Mouse (Mus musculus): ENCODE data around the gene Mrpl51. TPM values are rescaled to one million over a fixed set of nuclear protein-coding genes. Genes with fewer than 3 reads are reported as not detected.

The Mrpl51 gene
- polyA plus RNA-seq, 1 experiment from 2014 or later: 202 TPM

DNA sequence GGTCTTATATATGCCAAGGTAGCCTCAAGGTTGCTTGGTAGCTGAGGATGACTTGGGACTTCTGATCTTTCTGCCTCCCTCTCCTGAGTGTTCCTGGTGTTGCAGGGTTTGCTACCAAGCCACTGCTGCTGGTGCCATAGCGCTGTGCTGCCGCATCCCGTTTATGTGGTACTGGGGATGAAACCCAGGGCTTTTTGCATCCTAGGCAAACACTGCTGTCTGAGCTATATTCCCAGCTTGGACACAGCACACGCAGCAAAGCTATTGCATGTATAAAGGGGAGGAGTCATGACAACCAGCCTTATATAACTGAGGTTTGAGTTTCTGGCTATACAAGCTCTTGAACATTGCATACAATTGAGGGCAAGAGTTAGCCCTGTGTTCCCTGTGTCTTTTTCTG lies 45.8 kb downstream of the Mrpl51 start:
- Histone ChIP-seq H3K36me3 (ENCODE audit: control insufficient read depth, insufficient read depth, low read length) (no peaks in the 10 kb centered on the region), H3K27me3 (ENCODE audit: control insufficient read depth, insufficient read depth, low read length) (no peaks in the 10 kb centered on the region), H3K9me3 (ENCODE audit: control insufficient read depth, low read depth, low read length) (no peaks in the 10 kb centered on the region), H3K9ac (replicated peaks; ENCODE audit: low read depth, low read length) (no peak overlapping the region), H3K4me2 (replicated peaks; ENCODE audit: low read depth, low read length) (no peak overlapping the region), H3K4me3 (ENCODE audit: low read depth, low read length) (no peak overlapping the region), H3K4me1 (ENCODE audit: control insufficient read depth, insufficient read depth, low read length) (no peaks in the 10 kb centered on the region), H3K27ac (ENCODE audit: low read length) (no peak overlapping the region)
- WGBS: 84% methylated on average over 4 of the region's 4 CpGs
- no peak for ATAC-seq (ENCODE audit: insufficient number of reproducible peaks, insufficient read depth, low FRiP score, low read depth)

DNA sequence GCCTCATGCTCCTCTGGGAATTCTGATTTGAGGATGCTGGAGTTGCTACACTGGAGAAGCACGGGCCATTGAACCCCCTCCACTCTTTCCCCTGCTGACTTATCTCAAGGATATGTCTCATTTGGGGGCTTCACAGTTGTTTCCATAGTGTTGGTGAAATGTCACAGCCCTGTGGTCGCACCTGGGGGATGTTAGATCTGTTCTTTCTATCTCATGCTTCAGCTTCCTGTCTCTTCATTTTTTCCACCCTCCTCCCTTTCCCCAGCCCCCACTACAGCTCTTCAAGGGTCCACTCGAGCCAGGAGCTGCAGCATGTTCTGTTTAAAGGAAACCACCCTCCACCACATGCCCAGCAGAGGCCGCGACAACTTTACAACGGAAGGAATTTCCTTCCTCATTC lies 46.8 kb downstream of the Mrpl51 start:
- H3K4me1 ChIP-seq (ENCODE audit: control insufficient read depth, insufficient read depth, low read length): no peaks in the 10 kb centered on the region
- H3K27me3 ChIP-seq (ENCODE audit: control insufficient read depth, insufficient read depth, low read length): no peaks in the 10 kb centered on the region
- H3K4me3 ChIP-seq (ENCODE audit: low read depth, low read length): no peak overlapping the region
- no peak overlapping the region for H3K27ac ChIP-seq (ENCODE audit: low read length)
- no peaks in the 10 kb centered on the region for H3K36me3 ChIP-seq (ENCODE audit: control insufficient read depth, insufficient read depth, low read length)
- ATAC-seq (ENCODE audit: insufficient number of reproducible peaks, insufficient read depth, low FRiP score, low read depth): no peak
- no peak overlapping the region for H3K9ac ChIP-seq (replicated peaks; ENCODE audit: low read depth, low read length)
- no peaks in the 10 kb centered on the region for H3K9me3 ChIP-seq (ENCODE audit: control insufficient read depth, low read depth, low read length)
- WGBS: 54% methylated on average over 6 of the region's 6 CpGs
- no peak overlapping the region for H3K4me2 ChIP-seq (replicated peaks; ENCODE audit: low read depth, low read length)

DNA sequence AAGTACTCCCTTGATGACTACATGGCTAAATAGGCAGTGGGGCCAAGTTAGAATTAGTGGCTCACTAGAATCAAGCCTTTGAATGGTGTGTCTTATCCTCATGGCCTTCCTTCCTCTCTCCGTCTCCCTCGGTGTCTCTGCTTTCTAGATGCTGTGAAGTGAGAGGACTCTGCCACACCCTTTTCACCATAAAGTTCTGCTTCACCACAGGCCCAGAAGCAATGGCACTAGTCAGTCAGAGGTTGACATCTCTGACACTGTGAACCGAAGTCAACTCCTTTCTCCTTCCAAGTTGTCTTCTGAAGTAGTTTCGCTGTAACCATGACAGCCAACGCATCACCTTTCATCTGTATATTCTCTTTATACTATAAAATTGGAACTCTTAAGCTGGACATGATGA lies 47.9 kb downstream of the Mrpl51 start:
- ATAC-seq (ENCODE audit: insufficient number of reproducible peaks, insufficient read depth, low FRiP score, low read depth): no peak
- no peaks in the 10 kb centered on the region for H3K9me3 ChIP-seq (ENCODE audit: control insufficient read depth, low read depth, low read length)
- 97% methylated on average over 5 of the region's 5 CpGs for WGBS

DNA sequence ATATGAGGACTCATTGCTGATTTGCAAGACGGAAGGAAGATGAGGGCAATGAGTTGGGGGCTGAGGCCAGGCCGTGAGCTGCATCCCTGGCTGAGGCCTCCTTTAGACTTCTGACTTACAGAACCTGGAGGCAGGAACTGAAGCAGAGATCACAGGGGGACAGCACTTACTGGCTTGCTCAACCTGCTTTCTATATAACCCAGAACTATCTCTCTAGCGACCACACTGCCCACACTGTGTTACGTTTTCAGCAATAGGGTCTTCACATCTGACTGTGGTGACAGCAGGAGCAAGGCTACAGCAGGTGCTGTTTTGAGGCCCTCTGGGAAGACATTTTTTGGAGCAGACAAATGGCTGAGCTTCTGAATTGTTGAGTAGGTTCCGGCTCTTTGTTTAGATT lies 49.0 kb downstream of the Mrpl51 start:
- Histone ChIP-seq H3K9me3 (ENCODE audit: control insufficient read depth, low read depth, low read length) (no peaks in the 10 kb centered on the region), H3K27me3 (ENCODE audit: control insufficient read depth, insufficient read depth, low read length) (no peaks in the 10 kb centered on the region), H3K4me2 (replicated peaks; ENCODE audit: low read depth, low read length) (no peak overlapping the region), H3K36me3 (ENCODE audit: control insufficient read depth, insufficient read depth, low read length) (no peaks in the 10 kb centered on the region), H3K4me3 (ENCODE audit: low read depth, low read length) (no peak overlapping the region), H3K27ac (ENCODE audit: low read length) (no peak overlapping the region), H3K4me1 (ENCODE audit: control insufficient read depth, insufficient read depth, low read length) (no peaks in the 10 kb centered on the region), H3K9ac (replicated peaks; ENCODE audit: low read depth, low read length) (no peak overlapping the region)
- WGBS: 82% methylated on average over 5 of the region's 5 CpGs
- no peak for ATAC-seq (ENCODE audit: insufficient number of reproducible peaks, insufficient read depth, low FRiP score, low read depth)

More for the DNA sequence above, 47.9 kb downstream of the Mrpl51 start:
- H3K4me1 ChIP-seq (ENCODE audit: control insufficient read depth, insufficient read depth, low read length): no peaks in the 10 kb centered on the region
- no peak overlapping the region for H3K9ac ChIP-seq (replicated peaks; ENCODE audit: low read depth, low read length)
- H3K4me2 ChIP-seq (replicated peaks; ENCODE audit: low read depth, low read length): no peak overlapping the region
- no peak overlapping the region for H3K27ac ChIP-seq (ENCODE audit: low read length)
- no peaks in the 10 kb centered on the region for H3K36me3 ChIP-seq (ENCODE audit: control insufficient read depth, insufficient read depth, low read length)
- no peak overlapping the region for H3K4me3 ChIP-seq (ENCODE audit: low read depth, low read length)
- no peaks in the 10 kb centered on the region for H3K27me3 ChIP-seq (ENCODE audit: control insufficient read depth, insufficient read depth, low read length)

DNA sequence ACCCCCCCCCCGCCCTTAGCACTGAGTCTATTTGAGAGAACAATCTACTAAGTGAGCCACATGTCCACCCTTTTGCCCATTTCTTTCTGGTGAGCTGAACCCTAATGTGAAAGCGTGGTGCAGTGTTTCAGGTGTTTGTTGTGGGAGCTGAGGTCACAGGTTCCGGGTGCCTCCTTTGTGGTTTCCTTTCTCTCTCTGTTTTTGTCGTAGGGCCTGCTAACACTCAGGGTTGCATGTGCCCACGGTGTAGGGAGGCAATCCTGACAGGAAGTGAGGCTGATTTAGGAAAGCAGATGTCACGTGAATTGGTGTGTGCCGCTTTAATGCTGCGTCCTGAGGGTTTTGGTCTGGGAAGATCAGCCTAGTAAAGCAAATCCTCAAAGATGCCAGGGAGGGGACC lies 50.0 kb downstream of the Mrpl51 start:
- Histone ChIP-seq H3K27me3 (ENCODE audit: control insufficient read depth, insufficient read depth, low read length) (no peaks in the 10 kb centered on the region), H3K4me2 (replicated peaks; ENCODE audit: low read depth, low read length) (no peak overlapping the region), H3K9me3 (ENCODE audit: control insufficient read depth, low read depth, low read length) (no peaks in the 10 kb centered on the region), H3K9ac (replicated peaks; ENCODE audit: low read depth, low read length) (no peak overlapping the region), H3K4me1 (ENCODE audit: control insufficient read depth, insufficient read depth, low read length) (no peaks in the 10 kb centered on the region), H3K4me3 (ENCODE audit: low read depth, low read length) (no peak overlapping the region), H3K36me3 (ENCODE audit: control insufficient read depth, insufficient read depth, low read length) (no peaks in the 10 kb centered on the region), H3K27ac (ENCODE audit: low read length) (no peak overlapping the region)
- WGBS: 79% methylated on average over 8 of the region's 8 CpGs
- no peak for ATAC-seq (ENCODE audit: insufficient number of reproducible peaks, insufficient read depth, low FRiP score, low read depth)

DNA sequence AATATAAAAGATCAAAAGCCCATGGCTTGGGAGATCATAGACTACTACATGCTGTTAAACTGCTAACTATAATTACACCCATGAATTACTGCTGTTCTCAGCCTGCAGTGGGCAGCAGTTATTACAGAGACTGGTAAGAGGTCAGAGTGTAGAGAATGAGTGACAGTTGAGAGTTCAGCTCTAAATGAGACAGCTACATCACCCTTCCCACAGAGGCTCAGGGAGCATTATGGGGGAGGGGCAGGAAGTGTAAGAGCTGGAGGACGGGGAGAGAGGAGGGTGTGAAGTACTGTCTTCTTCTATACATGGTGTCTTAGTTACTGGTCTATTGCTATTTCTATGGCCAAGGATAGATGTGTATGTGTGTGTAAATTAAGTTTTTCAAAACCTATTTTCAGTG lies 53.0 kb downstream of the Mrpl51 start:
- no peak overlapping the region for H3K27ac ChIP-seq (ENCODE audit: low read length)
- no peak overlapping the region for H3K9ac ChIP-seq (replicated peaks; ENCODE audit: low read depth, low read length)
- H3K4me2 ChIP-seq (replicated peaks; ENCODE audit: low read depth, low read length): no peak overlapping the region
- ATAC-seq (ENCODE audit: insufficient number of reproducible peaks, insufficient read depth, low FRiP score, low read depth): no peak
- H3K4me3 ChIP-seq (ENCODE audit: low read depth, low read length): no peak overlapping the region
- no peaks in the 10 kb centered on the region for H3K4me1 ChIP-seq (ENCODE audit: control insufficient read depth, insufficient read depth, low read length)
- no peaks in the 10 kb centered on the region for H3K36me3 ChIP-seq (ENCODE audit: control insufficient read depth, insufficient read depth, low read length)
- WGBS: 17% methylated on average over 1 of the region's 1 CpGs
- H3K9me3 ChIP-seq (ENCODE audit: control insufficient read depth, low read depth, low read length): no peaks in the 10 kb centered on the region
- no peaks in the 10 kb centered on the region for H3K27me3 ChIP-seq (ENCODE audit: control insufficient read depth, insufficient read depth, low read length)

Small RNA genes lying within 50 kb of the gene (microRNA-seq; reads per million reads assigned to microRNA genes)
- gene Mir3098: not detected
- gene Mir8113: not detected

Other genes starting within 250 kb of the Mrpl51 start
- 139 and 141 TPM in 2 replicates for gene Cops7a, start 226.3 kb upstream of the Mrpl51 start, polyA plus RNA-seq (2014; fragmentation: Nextera tagmentation; extraction: Ambion mirVana)
- 4.4 and 6.0 TPM in 2 replicates for gene Pianp, start 195.1 kb upstream of the Mrpl51 start, polyA plus RNA-seq (2014; fragmentation: Nextera tagmentation; extraction: Ambion mirVana)
- gene Zfp384, start 182.7 kb upstream of the Mrpl51 start, polyA plus RNA-seq (2014; fragmentation: Nextera tagmentation; extraction: Ambion mirVana): 15.1 and 15.7 TPM in 2 replicates
- gene Ing4, start 152.0 kb upstream of the Mrpl51 start, polyA plus RNA-seq (2014; fragmentation: Nextera tagmentation; extraction: Ambion mirVana): 118 and 119 TPM in 2 replicates
- gene Acrbp, start 142.1 kb upstream of the Mrpl51 start, polyA plus RNA-seq (2014; fragmentation: Nextera tagmentation; extraction: Ambion mirVana): 15.8 and 18.6 TPM in 2 replicates
- gene Lpar5, start 123.9 kb upstream of the Mrpl51 start, polyA plus RNA-seq (2014; fragmentation: Nextera tagmentation; extraction: Ambion mirVana): 1.2 and 2.1 TPM in 2 replicates
- 70.9 and 78.7 TPM in 2 replicates for gene Chd4, start 95.8 kb upstream of the Mrpl51 start, polyA plus RNA-seq (2014; fragmentation: Nextera tagmentation; extraction: Ambion mirVana)
- gene Nop2, start 59.9 kb upstream of the Mrpl51 start, polyA plus RNA-seq (2014; fragmentation: Nextera tagmentation; extraction: Ambion mirVana): 52.3 and 55.4 TPM in 2 replicates
- 7.4 and 9.2 TPM in 2 replicates for gene Iffo1, start 46.6 kb upstream of the Mrpl51 start, polyA plus RNA-seq (2014; fragmentation: Nextera tagmentation; extraction: Ambion mirVana)
- 1,945 and 1,966 TPM in 2 replicates for gene Gapdh, start 25.3 kb upstream of the Mrpl51 start, polyA plus RNA-seq (2014; fragmentation: Nextera tagmentation; extraction: Ambion mirVana)
- gene Ncapd2, start 100 bp upstream of the Mrpl51 start, polyA plus RNA-seq (2014; fragmentation: Nextera tagmentation; extraction: Ambion mirVana): 107 and 109 TPM in 2 replicates
- 3.4 and 3.7 TPM in 2 replicates for gene Vamp1, start 23.8 kb downstream of the Mrpl51 start, polyA plus RNA-seq (2014; fragmentation: Nextera tagmentation; extraction: Ambion mirVana)
- gene Tapbpl, start 40.1 kb downstream of the Mrpl51 start, polyA plus RNA-seq (2014; fragmentation: Nextera tagmentation; extraction: Ambion mirVana): 4.7 and 5.2 TPM in 2 replicates
- gene Cd27, start 45.2 kb downstream of the Mrpl51 start, polyA plus RNA-seq (2014; fragmentation: Nextera tagmentation; extraction: Ambion mirVana): 2.3 and 3.1 TPM in 2 replicates
- gene Tuba3a, start 94.2 kb downstream of the Mrpl51 start, polyA plus RNA-seq (2014; fragmentation: Nextera tagmentation; extraction: Ambion mirVana): 0.17 TPM in 1 of 2 replicates, not detected in the other
- gene Ltbr, start 122.1 kb downstream of the Mrpl51 start, polyA plus RNA-seq (2014; fragmentation: Nextera tagmentation; extraction: Ambion mirVana): 55.1 and 62.6 TPM in 2 replicates
- 1.3 and 2.6 TPM in 2 replicates for gene Scnn1a, start 128.9 kb downstream of the Mrpl51 start, polyA plus RNA-seq (2014; fragmentation: Nextera tagmentation; extraction: Ambion mirVana)
- 64.2 and 69.9 TPM in 2 replicates for gene Tnfrsf1a, start 157.6 kb downstream of the Mrpl51 start, polyA plus RNA-seq (2014; fragmentation: Nextera tagmentation; extraction: Ambion mirVana)
- 1.7 and 2.1 TPM in 2 replicates for gene Plekhg6, start 189.0 kb downstream of the Mrpl51 start, polyA plus RNA-seq (2014; fragmentation: Nextera tagmentation; extraction: Ambion mirVana)